In genomic region chr6:17065791-17066169, GRCm38 (mm10) we compare ENCODE assay signal across 8 mouse cellular contexts. TPM values are rescaled to one million over a fixed set of nuclear protein-coding genes. Genes with fewer than 3 reads are reported as not detected.
DNase-seq lines count a peak whose midpoint lies in the region; ATAC-seq lines count a peak whose summit lies in the region.

No protein-coding gene starts in this region.

- peak overlapping the region; percentile 99 for H3K4me2 ChIP-seq in heart, embryonic 11.5 days
- peak overlapping the region; percentile 82 for H3K4me2 ChIP-seq in hindbrain, embryonic 14.5 days (replicated peaks)

- peak overlapping the region; percentile 72 for H3K4me3 ChIP-seq in heart, embryonic 11.5 days (ENCODE audit: low read depth, low read length)
- H3K4me3 ChIP-seq in hindbrain, embryonic 14.5 days (replicated peaks; ENCODE audit: low read length): peak overlapping the region; percentile 92

- peaks cover 61% of the 10 kb centered on the region for H3K27me3 ChIP-seq in heart, embryonic 11.5 days (ENCODE audit: control insufficient read depth, insufficient read depth, low read length)
- H3K27me3 ChIP-seq in hindbrain, embryonic 14.5 days (ENCODE audit: control insufficient read depth, insufficient read depth, low read length): no peaks in the 10 kb centered on the region

- H3K9ac ChIP-seq in heart, embryonic 11.5 days (ENCODE audit: low read depth, low read length): no peak overlapping the region
- H3K9ac ChIP-seq in hindbrain, embryonic 14.5 days: peak overlapping the region; percentile 96

- no peak for DNase-seq in heart, adult 9 months (ENCODE audit: low spot score in 2 of 2)
- DNase-seq in R1 (ENCODE audit: low read depth, low spot score) (peak; percentile 34), MN1 (ENCODE audit: low spot score) (no peak)
- DNase-seq in hindbrain, embryonic 14.5 days (ENCODE audit: low spot score): no peak
- peak; percentile 57 for DNase-seq in lung, postnatal 36 days
- DNase-seq in cerebellum, postnatal 25 days: no peak
- DNase-seq in urinary bladder, postnatal 10 days (ENCODE audit: low spot score): no peak

- ATAC-seq in heart, embryonic 11.5 days (replicated peaks; ENCODE audit: insufficient number of reproducible peaks, low FRiP score, low TSS enrichment): no peak; the same call in 1 of the 2 replicates
- ATAC-seq in hindbrain, embryonic 14.5 days (ENCODE audit: low FRiP score): peak; percentile 43

- no peak overlapping the region for H3K27ac ChIP-seq in heart, embryonic 11.5 days (ENCODE audit: low read depth, low read length)
- peak overlapping the region; percentile 64; the same call in 1 of the 2 replicates for H3K27ac ChIP-seq in hindbrain, embryonic 14.5 days

- 3% methylated on average over 12 of the region's 12 CpGs for WGBS in heart, embryonic 11.5 days (ENCODE audit: insufficient replicate concordance)
- 5% methylated on average over 12 of the region's 12 CpGs for WGBS in hindbrain, embryonic 14.5 days

- no peaks in the 10 kb centered on the region for H3K36me3 ChIP-seq in heart, embryonic 11.5 days (ENCODE audit: control insufficient read depth, insufficient read depth, low read length)
- no peaks in the 10 kb centered on the region for H3K36me3 ChIP-seq in hindbrain, embryonic 14.5 days (replicated peaks; ENCODE audit: control insufficient read depth, insufficient read depth)

- no peaks in the 10 kb centered on the region for H3K4me1 ChIP-seq in heart, embryonic 11.5 days (ENCODE audit: control insufficient read depth, insufficient read depth, low read length)
- peaks cover 8% of the 10 kb centered on the region for H3K4me1 ChIP-seq in hindbrain, embryonic 14.5 days (replicated peaks; ENCODE audit: control insufficient read depth, insufficient read depth, low read length)

- H3K9me3 ChIP-seq in heart, embryonic 11.5 days (replicated peaks; ENCODE audit: control insufficient read depth, low read length): no peaks in the 10 kb centered on the region
- no peaks in the 10 kb centered on the region for H3K9me3 ChIP-seq in hindbrain, embryonic 14.5 days (ENCODE audit: control insufficient read depth, low read length)

RNA-seq across cellular contexts. Expression of gene Tes, which starts 0.8 kb away (rescaled TPM):
- polyA plus RNA-seq in heart, embryonic 11.5 days (2014; fragmentation: Nextera tagmentation; extraction: Ambion mirVana): 18.9 and 21.7 TPM in 2 replicates
- polyA plus RNA-seq in hindbrain, embryonic 14.5 days (2014; fragmentation: Nextera tagmentation; extraction: Ambion mirVana): 69.5 and 72.9 TPM in 2 replicates

Comparison
In these comparisons a context has a peak if more than half of its experiments do, and no peak if none do; other contexts are left out.
1. DNase-seq: peak in R1 (single experiment) and lung, postnatal 36 days (single experiment); none in heart, adult 9 months (0 of 2), hindbrain, embryonic 14.5 days (single experiment), MN1 (single experiment), cerebellum, postnatal 25 days (0 of 2) and urinary bladder, postnatal 10 days (single experiment).